18 mouse cellular contexts compared by ENCODE assay signal in the genomic region with DNA sequence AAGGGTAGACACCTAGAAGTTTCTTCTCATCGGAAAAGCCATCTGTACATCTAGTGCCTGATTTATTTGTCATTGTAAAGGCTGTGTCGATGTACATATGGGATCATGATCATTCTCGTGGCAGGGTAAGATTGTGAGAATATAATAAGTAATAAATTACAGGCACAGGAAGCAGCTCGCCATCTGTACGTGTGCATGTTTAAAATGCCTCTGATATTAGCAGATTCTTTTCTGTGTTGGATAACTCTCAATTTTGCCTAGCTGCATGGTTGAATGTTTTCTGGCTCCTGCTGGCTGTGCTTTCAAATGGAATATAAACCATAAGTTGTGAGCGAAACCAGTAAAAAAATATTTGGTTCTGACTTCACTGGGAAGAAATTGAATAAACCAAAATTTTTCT. TPM values are rescaled to one million over a fixed set of nuclear protein-coding genes. Genes with fewer than 3 reads are reported as not detected.
DNase-seq lines count a peak whose midpoint lies in the region; ATAC-seq and TF ChIP-seq lines count a peak whose summit lies in the region.
"Had no signal": no experiment of that assay in that cellular context is flagged by ENCODE, and none has a peak within 500 bp of the region (broad histone marks: within the 10 kb centered on the region; RNA-seq: fewer than 3 reads in every experiment).

No protein-coding gene starts in this region.

- no peak overlapping the region for H3K9ac ChIP-seq in forebrain, embryonic 15.5 days (replicated peaks)
- H3K9ac ChIP-seq in forebrain, postnatal 0 days = no peak overlapping the region
- H3K9ac ChIP-seq: embryonic facial prominence, embryonic 12.5 days had no signal

- DNase-seq in forebrain, postnatal 0 days = no peak
- peak; percentile 21 for DNase-seq in layer of hippocampus, adult 11-12 months (ENCODE audit: low spot score)
- DNase-seq in layer of hippocampus, postnatal 25 days (ENCODE audit: extremely low spot score in 1 of 2, low spot score in 1 of 2) = no peak
- DNase-seq in layer of hippocampus, adult 9-11 months = peak; percentile 38
- no peak for DNase-seq in layer of hippocampus, postnatal 10 days (ENCODE audit: low spot score in 2 of 2)
- peak; percentile 51 for DNase-seq in brain, embryonic 14.5 days (ENCODE audit: low read depth)
- DNase-seq in cerebellum, adult 8-10 months = no peak
- DNase-seq: adrenal gland, adult 2 months; adrenal gland, postnatal 10 days; adrenal gland, postnatal 25 days; cerebellum, adult 11 months; cerebellum, adult 18-20 months; cerebellum, adult 9-10 months; cerebellum, postnatal 10 days; cerebellum, postnatal 25 days had no signal

- 0 out of 2 replicates have a peak, but pooled peaks cover 4% of the 10 kb centered on the region for H3K27me3 ChIP-seq in forebrain, embryonic 15.5 days
- no peaks in the 10 kb centered on the region for H3K27me3 ChIP-seq in forebrain, postnatal 0 days (ENCODE audit: insufficient read depth, low read length)
- H3K27me3 ChIP-seq: embryonic facial prominence, embryonic 12.5 days had no signal

- H3K27ac ChIP-seq in forebrain, embryonic 15.5 days (replicated peaks) = no peak overlapping the region
- H3K27ac ChIP-seq in forebrain, postnatal 0 days (ENCODE audit: low read depth, low read length) = no peak overlapping the region
- H3K27ac ChIP-seq: embryonic facial prominence, embryonic 10.5 days; embryonic facial prominence, embryonic 12.5 days had no signal

- no peak for TF ChIP-seq CTCF in forebrain, postnatal 0 days (IDR thresholded peaks at IDR 0.05; ENCODE audit: low read depth)
- no peak for TF ChIP-seq CTCF in brain, embryonic 14.5 days (IDR thresholded peaks at IDR 0.05; ENCODE audit: borderline replicate concordance, extremely low read depth, insufficient read depth, insufficient read length)

- WGBS in forebrain, embryonic 15.5 days = 57% methylated on average over 6 of the region's 6 CpGs
- 53% methylated on average over 6 of the region's 6 CpGs for WGBS in forebrain, postnatal 0 days

- H3K9me3 ChIP-seq in forebrain, embryonic 15.5 days = no peaks in the 10 kb centered on the region
- no peaks in the 10 kb centered on the region for H3K9me3 ChIP-seq in forebrain, postnatal 0 days (ENCODE audit: low read length)
- H3K9me3 ChIP-seq: embryonic facial prominence, embryonic 10.5 days; embryonic facial prominence, embryonic 12.5 days had no signal

- ATAC-seq in forebrain, embryonic 15.5 days (replicated peaks) = peak; percentile 17; the same call in 1 of the 2 replicates
- no peak for ATAC-seq in forebrain, postnatal 0 days

- H3K4me3 ChIP-seq in forebrain, embryonic 15.5 days = no peak overlapping the region
- H3K4me3 ChIP-seq in forebrain, postnatal 0 days (ENCODE audit: low read depth, low read length) = no peak overlapping the region
- H3K4me3 ChIP-seq: embryonic facial prominence, embryonic 10.5 days; embryonic facial prominence, embryonic 12.5 days had no signal

- peaks cover 8% of the 10 kb centered on the region for H3K4me1 ChIP-seq in forebrain, embryonic 15.5 days
- 0 out of 2 replicates have a peak, but pooled peaks cover 7% of the 10 kb centered on the region for H3K4me1 ChIP-seq in forebrain, postnatal 0 days (ENCODE audit: insufficient read depth)

- H3K4me2 ChIP-seq in forebrain, embryonic 15.5 days (replicated peaks) = no peak overlapping the region
- no peak overlapping the region for H3K4me2 ChIP-seq in forebrain, postnatal 0 days (ENCODE audit: low read depth)
- H3K4me2 ChIP-seq: embryonic facial prominence, embryonic 12.5 days had no signal

- no peaks in the 10 kb centered on the region for H3K36me3 ChIP-seq in forebrain, embryonic 15.5 days
- no peaks in the 10 kb centered on the region for H3K36me3 ChIP-seq in forebrain, postnatal 0 days (ENCODE audit: insufficient read depth)
- H3K36me3 ChIP-seq: embryonic facial prominence, embryonic 10.5 days; embryonic facial prominence, embryonic 12.5 days had no signal

- TF ChIP-seq POLR2A in brain, embryonic 14.5 days (IDR thresholded peaks at IDR 0.05; ENCODE audit: borderline replicate concordance, extremely low read depth, insufficient read depth, insufficient read length, poor library complexity, severe bottlenecking) = no peak

RNA-seq across cellular contexts. Expression of gene Kcnab1, which starts 5.1 kb away (rescaled TPM):
- polyA plus RNA-seq in forebrain, embryonic 15.5 days (2015; fragmentation: Nextera tagmentation; extraction: Ambion mirVana) = 6.5 TPM in 2 replicates
- 7.3 and 10.5 TPM in 2 replicates for total RNA-seq in forebrain, postnatal 0 days (2014; rRNA removed)
- 9.6 and 10.9 TPM in 2 replicates for polyA plus RNA-seq in forebrain, postnatal 0 days (2015; fragmentation: Nextera tagmentation; extraction: Ambion mirVana)
- 100 to 1,000 TPM; 160 to 161 TPM for total RNA-seq in layer of hippocampus, postnatal 25 days (2021)
- 10 to 100 TPM; 51.3 to 60.4 TPM for total RNA-seq in layer of hippocampus, postnatal 10 days (2021)
- 2.1 and 3.2 TPM in 2 replicates for polyA plus RNA-seq in brain, embryonic 14.5 days (2012; rRNA removed)

Comparison
In these comparisons a context has a peak if more than half of its experiments do, and no peak if none do; other contexts are left out.
1. DNase-seq: peak in layer of hippocampus, adult 11-12 months (single experiment), layer of hippocampus, adult 9-11 months (single experiment) and brain, embryonic 14.5 days (single experiment); none in forebrain, postnatal 0 days (single experiment), layer of hippocampus, postnatal 25 days (0 of 2), layer of hippocampus, postnatal 10 days (0 of 2) and cerebellum, adult 8-10 months (single experiment).